Mouse (Mus musculus): ENCODE results near the gene Tgfb3. TPM values are rescaled to one million over a fixed set of nuclear protein-coding genes. Genes with fewer than 3 reads are reported as not detected.

Gene Tgfb3
- polyA plus RNA-seq, 1 experiment from 2014 or later, result 10.1 TPM

DNA sequence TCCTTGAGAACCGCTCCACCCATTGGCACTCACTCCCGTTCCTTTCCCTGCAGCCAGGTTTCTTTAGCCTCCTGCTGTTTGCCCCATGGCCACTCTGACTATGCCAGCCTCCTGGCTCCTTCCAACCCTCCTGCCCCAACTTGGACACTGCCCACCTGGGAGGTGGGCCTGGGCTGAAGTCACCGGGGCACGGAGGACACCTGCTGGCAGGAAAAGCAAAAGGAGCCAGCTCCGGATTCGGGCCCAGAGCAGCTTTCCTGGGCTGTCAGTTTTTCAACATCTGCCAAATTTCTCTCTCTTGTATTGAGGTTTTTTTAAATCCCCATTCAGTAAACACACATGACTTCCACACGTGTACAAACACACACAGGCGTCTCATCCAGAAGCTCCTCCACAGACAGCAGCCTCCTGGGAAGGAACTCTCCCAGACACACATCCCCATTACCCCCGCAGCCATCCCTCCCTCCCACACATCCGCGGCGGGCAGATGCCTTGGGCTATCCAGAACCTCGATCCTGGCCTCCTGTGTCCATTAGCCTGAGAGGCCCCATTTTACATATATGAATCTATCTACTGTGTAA, 2.4 kb downstream of the Tgfb3 start:
- peak overlapping the region; percentile 42; the same call in 1 of the 2 replicates for H3K9ac ChIP-seq (ENCODE audit: low read length)
- H3K4me2 ChIP-seq (ENCODE audit: low read depth), result peak overlapping the region; percentile 46
- no peaks in the 10 kb centered on the region for H3K27me3 ChIP-seq (ENCODE audit: control insufficient read depth, insufficient read depth, low read length)
- no peak overlapping the region for H3K27ac ChIP-seq (ENCODE audit: low read depth, low read length)
- no peaks in the 10 kb centered on the region for H3K36me3 ChIP-seq (ENCODE audit: control insufficient read depth, insufficient read depth, low read length)
- peaks cover 6% of the 10 kb centered on the region; the same call in 1 of the 2 replicates for H3K4me1 ChIP-seq (ENCODE audit: control insufficient read depth, insufficient read depth, low read length)
- peak overlapping the region; percentile 32 for H3K4me3 ChIP-seq (ENCODE audit: low read depth, low read length)
- DNase-seq (ENCODE audit: low spot score), result peak; percentile 15
- no peaks in the 10 kb centered on the region for H3K9me3 ChIP-seq (ENCODE audit: control insufficient read depth, low read length)
- ATAC-seq (ENCODE audit: insufficient read depth, low FRiP score, low TSS enrichment), result no peak
- 11% methylated on average over 13 of the region's 13 CpGs for WGBS

DNA sequence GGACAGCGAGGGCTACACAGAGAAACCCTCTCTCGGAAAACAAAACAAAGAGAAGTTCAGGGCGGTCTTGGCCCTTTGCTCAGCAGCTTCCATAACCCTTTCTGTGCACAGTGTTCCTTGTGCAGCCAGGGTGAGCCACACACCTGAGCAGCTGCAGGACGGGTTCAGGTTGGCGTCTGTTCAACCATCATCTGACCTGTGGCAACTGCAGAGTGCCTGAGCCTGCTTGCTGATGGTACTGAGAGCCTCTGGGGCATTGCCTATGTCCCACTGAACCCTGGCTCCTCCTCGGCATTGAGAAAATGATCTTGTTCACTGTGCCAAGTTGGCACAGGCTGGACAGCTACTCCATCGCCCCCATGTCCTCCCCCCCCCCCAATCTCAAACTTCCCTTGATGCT, 3.5 kb downstream of the Tgfb3 start:
- Histone ChIP-seq H3K9me3 (ENCODE audit: control insufficient read depth, low read length) (no peaks in the 10 kb centered on the region), H3K9ac (ENCODE audit: low read length) (no peak overlapping the region), H3K27ac (ENCODE audit: low read depth, low read length) (no peak overlapping the region), H3K27me3 (ENCODE audit: control insufficient read depth, insufficient read depth, low read length) (no peaks in the 10 kb centered on the region), H3K36me3 (ENCODE audit: control insufficient read depth, insufficient read depth, low read length) (no peaks in the 10 kb centered on the region), H3K4me2 (ENCODE audit: low read depth) (no peak overlapping the region), H3K4me1 (ENCODE audit: control insufficient read depth, insufficient read depth, low read length) (peaks cover 6% of the 10 kb centered on the region; the same call in 1 of the 2 replicates), H3K4me3 (ENCODE audit: low read depth, low read length) (no peak overlapping the region)
- peak; percentile 6 for DNase-seq (ENCODE audit: low spot score)
- 93% methylated on average over 7 of the region's 7 CpGs for WGBS
- no peak for ATAC-seq (ENCODE audit: insufficient read depth, low FRiP score, low TSS enrichment)

DNA sequence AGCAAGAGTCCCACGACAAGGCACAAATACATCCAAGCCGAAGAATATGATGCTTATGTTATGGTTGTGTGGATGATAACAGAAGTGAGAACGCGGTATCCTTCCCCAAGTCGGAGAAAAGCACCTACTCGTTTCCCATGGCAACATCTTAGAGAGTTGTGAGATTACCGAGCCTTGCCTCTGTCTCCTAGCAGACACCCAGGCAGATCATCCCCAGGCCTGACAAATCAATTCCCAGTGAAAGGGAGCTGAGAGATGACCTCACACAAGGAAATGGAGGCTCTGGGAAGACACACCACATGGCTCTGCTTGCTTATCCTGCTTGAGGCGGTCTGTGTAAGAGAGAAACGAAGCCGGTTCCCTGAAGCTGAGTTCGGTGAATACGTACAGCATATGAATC, 4.2 kb downstream of the Tgfb3 start:
- no peak for ATAC-seq (ENCODE audit: insufficient read depth, low FRiP score, low TSS enrichment)
- Histone ChIP-seq H3K4me2 (ENCODE audit: low read depth) (no peak overlapping the region), H3K9me3 (ENCODE audit: control insufficient read depth, low read length) (no peaks in the 10 kb centered on the region), H3K4me3 (ENCODE audit: low read depth, low read length) (no peak overlapping the region), H3K9ac (ENCODE audit: low read length) (no peak overlapping the region), H3K27ac (ENCODE audit: low read depth, low read length) (no peak overlapping the region), H3K4me1 (ENCODE audit: control insufficient read depth, insufficient read depth, low read length) (peaks cover 6% of the 10 kb centered on the region; the same call in 1 of the 2 replicates), H3K27me3 (ENCODE audit: control insufficient read depth, insufficient read depth, low read length) (no peaks in the 10 kb centered on the region), H3K36me3 (ENCODE audit: control insufficient read depth, insufficient read depth, low read length) (no peaks in the 10 kb centered on the region)
- DNase-seq (ENCODE audit: low spot score), result peak; percentile 5
- 89% methylated on average over 12 of the region's 12 CpGs for whole genome bisulfite sequencing

DNA sequence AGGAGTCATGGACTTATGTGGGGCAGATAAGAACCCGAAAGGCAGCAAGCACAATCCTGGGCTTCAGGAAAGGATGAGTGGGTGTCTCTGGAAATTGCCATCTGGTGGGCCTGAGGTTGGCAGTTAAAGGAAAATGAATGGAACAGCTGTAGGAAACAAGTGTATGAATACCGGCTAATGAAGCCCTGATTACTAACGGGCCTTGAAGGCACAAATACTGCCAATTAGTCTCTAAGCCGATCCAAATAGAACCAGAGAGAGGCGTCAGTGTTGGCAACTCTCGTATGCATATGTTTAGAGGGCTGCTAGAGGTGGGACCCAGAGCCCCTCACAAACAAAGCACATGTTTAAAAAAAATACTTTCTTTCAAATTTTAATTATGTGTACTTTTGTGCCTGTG, 7.4 kb downstream of the Tgfb3 start:
- 84% methylated on average over 6 of the region's 6 CpGs for WGBS
- ATAC-seq (ENCODE audit: insufficient read depth, low FRiP score, low TSS enrichment), result no peak

DNA sequence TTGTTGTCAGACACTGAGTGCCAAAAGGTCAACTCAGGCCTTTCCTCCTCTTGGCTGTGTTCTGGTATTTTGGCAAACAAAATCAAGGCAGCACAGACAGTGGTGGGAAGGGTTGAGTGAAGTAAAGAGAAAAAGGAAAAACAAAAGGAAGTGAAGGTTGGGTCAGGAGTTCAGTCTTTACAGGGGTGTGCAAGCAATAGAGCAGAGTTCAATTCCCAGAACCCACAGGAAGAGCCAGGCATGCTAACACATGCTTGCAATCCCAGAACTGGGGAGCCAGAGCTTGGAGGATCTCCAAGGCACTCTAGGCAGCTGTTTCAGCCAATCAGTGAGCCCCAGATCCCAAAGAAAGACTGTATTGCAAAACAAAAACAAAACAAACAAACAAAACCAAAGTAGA, 14.0 kb downstream of the Tgfb3 start:
- H3K27me3 ChIP-seq (ENCODE audit: control insufficient read depth, insufficient read depth, low read length), result no peaks in the 10 kb centered on the region

More for the DNA sequence above, 7.4 kb downstream of the Tgfb3 start:
- Histone ChIP-seq H3K4me3 (ENCODE audit: low read depth, low read length) (no peak overlapping the region), H3K4me2 (ENCODE audit: low read depth) (no peak overlapping the region), H3K9me3 (ENCODE audit: control insufficient read depth, low read length) (no peaks in the 10 kb centered on the region), H3K4me1 (ENCODE audit: control insufficient read depth, insufficient read depth, low read length) (no peaks in the 10 kb centered on the region), H3K36me3 (ENCODE audit: control insufficient read depth, insufficient read depth, low read length) (no peaks in the 10 kb centered on the region), H3K9ac (ENCODE audit: low read length) (no peak overlapping the region), H3K27ac (ENCODE audit: low read depth, low read length) (no peak overlapping the region), H3K27me3 (ENCODE audit: control insufficient read depth, insufficient read depth, low read length) (no peaks in the 10 kb centered on the region)
- DNase-seq (ENCODE audit: low spot score), result no peak

DNA sequence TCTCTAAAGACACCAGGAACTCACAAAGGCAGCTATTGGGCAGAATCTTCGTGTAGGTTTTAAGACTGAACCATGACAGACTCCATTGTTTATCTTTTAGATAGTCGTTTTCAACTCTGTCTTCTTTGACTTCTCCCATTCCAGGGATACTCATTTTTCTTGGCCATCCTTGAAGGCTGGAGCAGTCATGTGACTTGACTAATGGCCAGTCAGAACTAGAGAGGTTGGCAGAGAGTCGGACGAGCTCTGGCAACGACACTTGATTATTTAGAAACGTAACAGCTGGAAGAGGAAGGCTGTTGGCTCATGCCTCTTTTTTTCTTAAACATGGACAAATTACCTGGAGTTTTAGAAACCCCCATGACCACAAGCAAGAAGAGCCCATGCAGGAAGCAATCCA, 19.5 kb downstream of the Tgfb3 start:
- ATAC-seq (ENCODE audit: insufficient read depth, low FRiP score, low TSS enrichment), result no peak
- Histone ChIP-seq H3K9ac (ENCODE audit: low read length) (no peak overlapping the region), H3K4me2 (ENCODE audit: low read depth) (no peak overlapping the region), H3K9me3 (ENCODE audit: control insufficient read depth, low read length) (no peaks in the 10 kb centered on the region), H3K4me3 (ENCODE audit: low read depth, low read length) (no peak overlapping the region), H3K27me3 (ENCODE audit: control insufficient read depth, insufficient read depth, low read length) (no peaks in the 10 kb centered on the region), H3K27ac (ENCODE audit: low read depth, low read length) (no peak overlapping the region), H3K4me1 (ENCODE audit: control insufficient read depth, insufficient read depth, low read length) (no peaks in the 10 kb centered on the region), H3K36me3 (ENCODE audit: control insufficient read depth, insufficient read depth, low read length) (0 out of 2 replicates have a peak, but pooled peaks cover 3% of the 10 kb centered on the region)
- DNase-seq (ENCODE audit: low spot score), result no peak
- WGBS, result 86% methylated on average over 6 of the region's 6 CpGs

More for the DNA sequence above, 14.0 kb downstream of the Tgfb3 start:
- no peak overlapping the region for H3K27ac ChIP-seq (ENCODE audit: low read depth, low read length)
- no peak overlapping the region for H3K9ac ChIP-seq (ENCODE audit: low read length)
- H3K4me3 ChIP-seq (ENCODE audit: low read depth, low read length), result no peak overlapping the region
- no peaks in the 10 kb centered on the region for H3K4me1 ChIP-seq (ENCODE audit: control insufficient read depth, insufficient read depth, low read length)
- no peaks in the 10 kb centered on the region for H3K9me3 ChIP-seq (ENCODE audit: control insufficient read depth, low read length)
- no peak overlapping the region for H3K4me2 ChIP-seq (ENCODE audit: low read depth)
- no peak for ATAC-seq (ENCODE audit: insufficient read depth, low FRiP score, low TSS enrichment)
- no peak for DNase-seq (ENCODE audit: low spot score)
- H3K36me3 ChIP-seq (ENCODE audit: control insufficient read depth, insufficient read depth, low read length), result 0 out of 2 replicates have a peak, but pooled peaks cover 3% of the 10 kb centered on the region

DNA sequence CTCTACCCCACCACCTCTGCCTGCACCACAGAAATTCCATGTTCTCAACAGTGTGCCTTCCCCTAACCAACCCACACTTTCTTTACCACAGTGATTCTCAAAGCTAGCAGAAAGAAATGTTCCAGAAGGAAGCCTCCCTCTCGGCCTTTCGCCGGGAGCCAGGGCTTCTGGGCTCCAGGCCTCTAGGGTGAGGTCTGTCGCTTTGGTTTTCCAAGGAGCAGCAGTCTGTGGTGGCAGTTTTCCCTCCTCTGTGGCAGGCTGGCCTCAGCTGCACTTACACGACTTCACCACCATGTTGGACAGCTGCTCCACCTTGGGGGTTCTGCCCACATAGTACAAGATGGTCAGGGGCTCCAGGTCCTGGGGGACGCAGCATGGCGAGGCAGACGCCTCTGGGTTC, 21.3 kb downstream of the Tgfb3 start:
- Histone ChIP-seq H3K36me3 (ENCODE audit: control insufficient read depth, insufficient read depth, low read length) (0 out of 2 replicates have a peak, but pooled peaks cover 3% of the 10 kb centered on the region), H3K27me3 (ENCODE audit: control insufficient read depth, insufficient read depth, low read length) (no peaks in the 10 kb centered on the region), H3K9ac (ENCODE audit: low read length) (no peak overlapping the region), H3K4me2 (ENCODE audit: low read depth) (no peak overlapping the region), H3K4me3 (ENCODE audit: low read depth, low read length) (no peak overlapping the region), H3K27ac (ENCODE audit: low read depth, low read length) (no peak overlapping the region), H3K9me3 (ENCODE audit: control insufficient read depth, low read length) (no peaks in the 10 kb centered on the region), H3K4me1 (ENCODE audit: control insufficient read depth, insufficient read depth, low read length) (no peaks in the 10 kb centered on the region)
- ATAC-seq (ENCODE audit: insufficient read depth, low FRiP score, low TSS enrichment) (no peak), DNase-seq (ENCODE audit: low spot score) (no peak)
- WGBS, result 85% methylated on average over 8 of the region's 8 CpGs

DNA sequence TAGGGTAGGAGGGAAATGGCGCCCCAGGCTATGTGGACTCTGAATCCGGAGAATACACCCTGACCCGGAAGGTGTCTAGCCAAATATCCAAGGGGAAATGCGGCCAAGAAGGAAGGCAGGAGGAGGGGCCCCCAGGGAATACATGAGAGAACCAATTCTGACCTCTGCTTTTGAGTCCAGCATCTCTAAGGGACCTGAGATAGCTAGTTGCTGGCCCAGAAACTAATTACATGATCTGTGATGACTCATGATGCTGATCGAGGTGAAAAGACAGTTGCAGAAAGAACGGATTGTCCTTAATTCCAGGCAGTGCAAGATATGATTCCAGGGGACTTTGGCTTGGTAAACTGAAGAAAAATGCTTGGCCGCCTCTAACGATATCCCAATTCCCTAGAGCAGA, 21.9 kb downstream of the Tgfb3 start:
- no peak overlapping the region for H3K4me2 ChIP-seq (ENCODE audit: low read depth)
- DNase-seq (ENCODE audit: low spot score), result no peak
- no peak for ATAC-seq (ENCODE audit: insufficient read depth, low FRiP score, low TSS enrichment)
- H3K4me1 ChIP-seq (ENCODE audit: control insufficient read depth, insufficient read depth, low read length), result no peaks in the 10 kb centered on the region
- 88% methylated on average over 8 of the region's 8 CpGs for WGBS
- H3K9me3 ChIP-seq (ENCODE audit: control insufficient read depth, low read length), result no peaks in the 10 kb centered on the region
- no peak overlapping the region for H3K4me3 ChIP-seq (ENCODE audit: low read depth, low read length)
- H3K27ac ChIP-seq (ENCODE audit: low read depth, low read length), result no peak overlapping the region
- 0 out of 2 replicates have a peak, but pooled peaks cover 2% of the 10 kb centered on the region for H3K36me3 ChIP-seq (ENCODE audit: control insufficient read depth, insufficient read depth, low read length)
- H3K27me3 ChIP-seq (ENCODE audit: control insufficient read depth, insufficient read depth, low read length), result no peaks in the 10 kb centered on the region
- H3K9ac ChIP-seq (ENCODE audit: low read length), result no peak overlapping the region

DNA sequence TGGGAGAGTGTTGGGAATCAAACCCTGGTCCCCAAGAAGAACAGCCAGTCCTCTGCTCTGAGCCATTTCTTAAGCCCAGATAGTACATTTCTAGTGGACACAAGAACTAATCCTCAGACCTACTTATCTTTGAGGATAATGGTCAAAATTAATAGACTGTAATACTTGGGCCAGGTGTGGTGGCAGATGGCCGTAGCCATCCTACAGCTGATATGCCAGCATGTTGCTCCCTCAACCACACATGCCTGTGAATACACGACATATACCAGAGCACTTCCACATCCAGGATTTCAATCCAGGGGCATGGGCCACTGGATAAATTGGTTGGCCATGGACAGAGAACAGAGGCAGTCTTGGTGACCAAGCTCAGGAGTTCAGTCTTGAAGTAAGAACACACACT, 23.5 kb downstream of the Tgfb3 start:
- H3K27ac ChIP-seq (ENCODE audit: low read depth, low read length), result no peak overlapping the region
- no peaks in the 10 kb centered on the region for H3K36me3 ChIP-seq (ENCODE audit: control insufficient read depth, insufficient read depth, low read length)
- H3K4me3 ChIP-seq (ENCODE audit: low read depth, low read length), result no peak overlapping the region
- H3K27me3 ChIP-seq (ENCODE audit: control insufficient read depth, insufficient read depth, low read length), result no peaks in the 10 kb centered on the region
- no peak overlapping the region for H3K9ac ChIP-seq (ENCODE audit: low read length)
- H3K9me3 ChIP-seq (ENCODE audit: control insufficient read depth, low read length), result no peaks in the 10 kb centered on the region
- no peak overlapping the region for H3K4me2 ChIP-seq (ENCODE audit: low read depth)
- ATAC-seq (ENCODE audit: insufficient read depth, low FRiP score, low TSS enrichment), result no peak
- DNase-seq (ENCODE audit: low spot score), result no peak
- WGBS, result 88% methylated on average over 2 of the region's 2 CpGs
- H3K4me1 ChIP-seq (ENCODE audit: control insufficient read depth, insufficient read depth, low read length), result no peaks in the 10 kb centered on the region
